Mouse (Mus musculus) heart, adult 2 months (tissue): ENCODE results near the gene Zrsr2. TPM values are rescaled to one million over a fixed set of nuclear protein-coding genes. Genes with fewer than 3 reads are reported as not detected.

Source experiments
- DNase-seq, 2 experiments: peaks; one replicate each; pipeline ENCODE4 v3.0.0; 2021
- H3K27ac ChIP-seq: fragments of 200-600 bp; 2 replicates; pipeline ENCODE4 v1.8.1; 2022
- H3K27me3 ChIP-seq: fragments of 200-500 bp; 2 replicates; pipeline ENCODE4 v1.6.1; 2012; ENCODE audit warnings: mild to moderate bottlenecking, low read length, inconsistent platforms, mixed read lengths; ENCODE audit not compliant: control insufficient read depth, insufficient read depth
- H3K36me3 ChIP-seq: fragments of 200-500 bp; 2 replicates; pipeline ENCODE4 v1.6.1; 2012; ENCODE audit warnings: low read length, inconsistent platforms; ENCODE audit not compliant: control insufficient read depth, insufficient read depth
- H3K4me1 ChIP-seq: fragments of 200-500 bp; 2 replicates; pipeline ENCODE4 v1.6.1; 2011; ENCODE audit warnings: low read length; ENCODE audit not compliant: control insufficient read depth, insufficient read depth
- H3K4me3 ChIP-seq: fragments of 200-600 bp; 2 replicates; pipeline ENCODE4 v1.8.1; 2022
- H3K79me2 ChIP-seq: fragments of 200-500 bp; replicated peaks from 2 replicates; pipeline ENCODE4 v1.6.1; 2012; ENCODE audit warnings: mild to moderate bottlenecking, inconsistent platforms, low read length, moderate library complexity, mixed read lengths; ENCODE audit not compliant: control insufficient read depth, insufficient read depth
- H3K9ac ChIP-seq: fragments of 200-500 bp; 2 replicates; pipeline ENCODE4 v1.6.1; 2012; ENCODE audit warnings: low read depth, mild to moderate bottlenecking, control low read depth, inconsistent platforms, low read length, mixed read lengths
- CTCF ChIP-seq: fragments of 200-600 bp; IDR thresholded peaks from 2 replicates; pipeline ENCODE4 v1.8.1; 2022; ENCODE audit warnings: antibody characterized with exemption, mild to moderate bottlenecking, moderate library complexity
- EP300 ChIP-seq: fragments of 200-500 bp; IDR thresholded peaks from 2 replicates; pipeline ENCODE4 v1.6.1; 2011; ENCODE audit warnings: low read depth, low read length, control low read depth; ENCODE audit not compliant: insufficient read depth
- POLR2A ChIP-seq: fragments of 200-500 bp; IDR thresholded peaks from 2 replicates; pipeline ENCODE4 v1.6.1; 2011; ENCODE audit warnings: mild to moderate bottlenecking, low read depth, low read length, control low read depth; ENCODE audit not compliant: insufficient read depth
- WGBS: fragments of 180-500 bp; shearing (Covaris S2); methylation state at CpG from one replicate; pipeline ENCODE4 v1.1.7; 2018; 5-methylcytosine and 5-hydroxymethylcytosine counted together
- intact Hi-C: fragments of 180-260 bp; cut with DNase I; formaldehyde crosslinking; loops from one replicate; pipeline ENCODE4 v1.15.1; 2025
- long read RNA-seq: library from polyadenylated mRNA; stranded (forward); transcript quantifications from one replicate; pipeline ENCODE4 v2.0.0, GENCODE M21; 2021
- polyA plus RNA-seq: library from polyadenylated mRNA; depleted of rRNA; stranded (reverse); fragments of >200 nt; gene quantifications from 2 replicates; pipeline ENCODE4 v1.2.3, GENCODE M21; 2012; rRNA removed
- total RNA-seq, 2 experiments: library from RNA; stranded (reverse); gene quantifications; 2 replicates each; pipeline ENCODE4 v1.2.3; 2021

Zrsr2 gene
- 10 to 100 TPM in 1 of 2 experiments, 1 to 10 TPM in 1; 7.9 to 12.9 TPM for total RNA-seq
- polyA plus RNA-seq, result 3.6 and 5.5 TPM in 2 replicates
- long read RNA-seq, partial matches to known transcripts, result 1 of 8 reads
- long read RNA-seq, other reads (novel, unspliced or antisense), result 3 of 8 reads

- no peaks in the 10 kb centered on the region for H3K79me2 ChIP-seq
- no peaks in the 10 kb centered on the region for H3K36me3 ChIP-seq
- peak within 1 kb of the TSS; percentile 63 for H3K4me3 ChIP-seq
- intact Hi-C loops, result loop anchor here (1.0 to 10.0 kb wide), 5 partner anchors 44 to 466 kb away; partner anchors contain the start of gene Siah1b
- peak; percentile 81 to 91 for DNase-seq
- WGBS, result 24% methylated on average over 27 of the region's 29 CpGs
- no peaks in the 10 kb centered on the region for H3K4me1 ChIP-seq
- H3K9ac ChIP-seq, result peak within 1 kb of the TSS; percentile 97
- H3K27ac ChIP-seq, result peak within 1 kb of the TSS; percentile 92
- no peaks in the 10 kb centered on the region for H3K27me3 ChIP-seq
- no peak for TF ChIP-seq CTCF
- 0 out of 2 replicates have a peak, but pooled peaks have one; percentile 12 for TF ChIP-seq EP300
- peak; percentile 54 for TF ChIP-seq POLR2A
These were observed at the start of gene Zrsr2 for GRCm38 (mm10) chrX:163958467-163958875. Gene Zrsr2, minus strand, starts transcription at chrX:163958661.

GRCm38 (mm10) chrX:164004809-164005208 lies 46.3 kb upstream of the Zrsr2 start:
- intact Hi-C loops, result loop anchor here (5.0 to 10.0 kb wide), 2 partner anchors 48 to 180 kb away; partner anchors contain the start of gene Zrsr2
- WGBS, result 27% methylated on average over 2 of the region's 2 CpGs
- H3K79me2 ChIP-seq, result no peaks in the 10 kb centered on the region
- no peaks in the 10 kb centered on the region for H3K27me3 ChIP-seq
- no peak overlapping the region for H3K9ac ChIP-seq
- no peaks in the 10 kb centered on the region for H3K4me1 ChIP-seq
- H3K27ac ChIP-seq, result no peak overlapping the region
- no peaks in the 10 kb centered on the region for H3K36me3 ChIP-seq
- DNase-seq, result no peak
- TF ChIP-seq EP300, result no peak
- TF ChIP-seq CTCF, result peak; percentile 75
- H3K4me3 ChIP-seq, result no peak overlapping the region

GRCm38 (mm10) chrX:163999848-164000247 lies 41.4 kb upstream of the Zrsr2 start:
- H3K4me1 ChIP-seq, result no peaks in the 10 kb centered on the region
- no peaks in the 10 kb centered on the region for H3K36me3 ChIP-seq
- H3K27me3 ChIP-seq, result no peaks in the 10 kb centered on the region
- H3K9ac ChIP-seq, result no peak overlapping the region
- TF ChIP-seq POLR2A, result no peak
- no peak for TF ChIP-seq CTCF
- no peak for TF ChIP-seq EP300
- intact Hi-C loops, result loop anchor here (5.0 to 10.0 kb wide), 2 partner anchors 43 to 175 kb away; partner anchors contain the start of gene Zrsr2
- no peak for DNase-seq
- no peaks in the 10 kb centered on the region for H3K79me2 ChIP-seq
- H3K4me3 ChIP-seq, result no peak overlapping the region
- H3K27ac ChIP-seq, result no peak overlapping the region
- 71% methylated on average over 1 of the region's 1 CpGs for whole genome bisulfite sequencing

- intact Hi-C loops, result no loop called here
- no peaks in the 10 kb centered on the region for H3K36me3 ChIP-seq
- H3K4me3 ChIP-seq, result no peak overlapping the region
- WGBS, result 82% methylated on average over 3 of the region's 3 CpGs
- DNase-seq, result no peak
- H3K9ac ChIP-seq, result no peak overlapping the region
- H3K79me2 ChIP-seq, result no peaks in the 10 kb centered on the region
- no peak for TF ChIP-seq POLR2A
- TF ChIP-seq CTCF, result no peak
- TF ChIP-seq EP300, result no peak
- H3K4me1 ChIP-seq, result no peaks in the 10 kb centered on the region
- no peaks in the 10 kb centered on the region for H3K27me3 ChIP-seq
- no peak overlapping the region for H3K27ac ChIP-seq
These were observed 38.3 kb upstream of the Zrsr2 start for GRCm38 (mm10) chrX:163996754-163997153.

GRCm38 (mm10) chrX:163987718-163988374 lies 29.4 kb upstream of the Zrsr2 start:
- no peak for DNase-seq
- TF ChIP-seq POLR2A (no peak), EP300 (no peak), CTCF (no peak)
- H3K27me3 ChIP-seq, result no peaks in the 10 kb centered on the region
- H3K36me3 ChIP-seq, result no peaks in the 10 kb centered on the region
- H3K27ac ChIP-seq, result no peak overlapping the region
- WGBS, result 62% methylated on average over 3 of the region's 3 CpGs
- no peaks in the 10 kb centered on the region for H3K4me1 ChIP-seq
- no peak overlapping the region for H3K4me3 ChIP-seq
- intact Hi-C loops, result no loop called here
- H3K79me2 ChIP-seq, result no peaks in the 10 kb centered on the region
- H3K9ac ChIP-seq, result no peak overlapping the region

GRCm38 (mm10) chrX:163982129-163982528 lies 23.7 kb upstream of the Zrsr2 start:
- intact Hi-C loops, result no loop called here
- Histone ChIP-seq H3K36me3 (no peaks in the 10 kb centered on the region), H3K9ac (no peak overlapping the region), H3K27ac (no peak overlapping the region), H3K27me3 (no peaks in the 10 kb centered on the region), H3K4me1 (no peaks in the 10 kb centered on the region), H3K79me2 (no peaks in the 10 kb centered on the region), H3K4me3 (no peak overlapping the region)
- TF ChIP-seq EP300, result no peak
- no peak for TF ChIP-seq CTCF
- no peak for TF ChIP-seq POLR2A
- DNase-seq, result no peak
- 85% methylated on average over 6 of the region's 6 CpGs for WGBS
